Mouse (Mus musculus) spleen, adult 2 months (tissue): Measurements from ENCODE around the gene Synpr. TPM values are rescaled to one million over a fixed set of nuclear protein-coding genes. Genes with fewer than 3 reads are reported as not detected.
"Not testable (repeated sequence)": the region's sequence is repeated elsewhere in the genome, so short reads cannot be mapped to it uniquely, and the experiment has no call there.

Source experiments
- DNase-seq, 2 experiments: peaks; one replicate each; pipeline versions ENCODE4 v3.0.0 to v3.0.0-alpha.2; 2012 to 2021; ENCODE audit warnings: low spot score in 2 of 2, low read depth in 1 of 2
- H3K27ac ChIP-seq: fragments of 200-500 bp; 2 replicates; pipeline ENCODE4 v1.5.1; 2012; ENCODE audit warnings: low read length, inconsistent platforms; ENCODE audit not compliant: insufficient read depth
- H3K27me3 ChIP-seq: fragments of 200-500 bp; 2 replicates; pipeline ENCODE4 v1.6.1; 2012; ENCODE audit warnings: mild to moderate bottlenecking, moderate library complexity, low read length, inconsistent platforms; ENCODE audit not compliant: control insufficient read depth, insufficient read depth
- H3K36me3 ChIP-seq: fragments of 200-500 bp; 2 replicates; pipeline ENCODE4 v1.6.1; 2012; ENCODE audit warnings: mild to moderate bottlenecking, low read length, inconsistent platforms; ENCODE audit not compliant: control insufficient read depth, insufficient read depth
- H3K4me1 ChIP-seq: fragments of 200-500 bp; 2 replicates; pipeline ENCODE4 v1.6.1; 2011; ENCODE audit warnings: inconsistent platforms; ENCODE audit not compliant: control insufficient read depth, insufficient read depth, insufficient read length
- H3K4me3 ChIP-seq: fragments of 200-500 bp; 2 replicates; pipeline ENCODE4 v1.5.1; 2011; ENCODE audit warnings: mild to moderate bottlenecking, inconsistent platforms; ENCODE audit not compliant: insufficient read depth, insufficient read length; ENCODE audit errors: extremely low read depth
- CTCF ChIP-seq: fragments of 200-500 bp; IDR thresholded peaks from 2 replicates; pipeline ENCODE4 v1.5.1; 2011; ENCODE audit warnings: mild to moderate bottlenecking, inconsistent platforms; ENCODE audit not compliant: insufficient read depth, insufficient read length, insufficient replicate concordance; ENCODE audit errors: extremely low read depth
- POLR2A ChIP-seq: fragments of 200-500 bp; IDR thresholded peaks from 2 replicates; pipeline ENCODE4 v1.6.1; 2011; ENCODE audit warnings: low read depth, low read length, inconsistent platforms
- WGBS: fragments of 180-500 bp; shearing (Covaris S2); methylation state at CpG from one replicate; pipeline ENCODE4 v1.1.7; 2018; 5-methylcytosine and 5-hydroxymethylcytosine counted together
- polyA plus RNA-seq: library from polyadenylated mRNA; depleted of rRNA; stranded (reverse); fragments of >200 nt; gene quantifications from 2 replicates; pipeline ENCODE4 v1.2.3, GENCODE M21; 2012; rRNA removed

The Synpr gene
- polyA plus RNA-seq: not detected in 2 replicates

DNA sequence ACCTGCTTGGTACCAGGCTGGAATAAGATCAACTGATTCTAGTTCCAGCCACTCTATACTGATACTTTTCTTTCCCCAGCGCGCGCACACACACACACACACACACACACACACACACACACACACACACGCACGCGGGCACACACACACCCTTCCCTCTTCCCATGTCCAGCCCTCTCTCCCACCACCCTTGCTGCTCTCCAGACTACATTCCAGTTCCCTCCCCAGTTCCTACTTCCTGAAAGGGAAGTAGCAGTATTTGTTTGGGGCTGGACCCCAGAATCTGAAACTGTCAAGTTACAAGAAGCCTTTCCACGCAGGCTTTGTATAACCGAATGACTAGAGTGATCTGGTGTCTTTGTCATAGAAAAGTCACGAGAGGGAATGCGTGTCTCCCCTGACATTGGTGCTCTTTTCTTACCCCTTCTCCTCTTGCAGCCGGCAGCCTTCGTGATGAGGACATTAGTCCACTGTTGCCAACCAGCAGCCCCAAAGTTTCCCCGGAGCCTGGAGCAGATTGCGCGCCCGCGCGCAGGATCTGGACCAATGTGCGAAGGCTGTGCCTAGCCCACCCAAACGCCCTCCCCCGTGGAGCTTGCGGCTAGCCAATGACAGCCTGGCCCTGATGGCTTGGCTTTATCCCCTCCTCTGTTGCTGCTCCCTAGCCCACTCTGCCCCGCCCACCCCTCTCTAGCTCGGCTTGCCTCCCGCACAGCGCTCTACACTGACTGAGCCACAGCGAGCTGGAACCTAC, at the start of gene Synpr:
Gene Synpr, plus strand, starts transcription at position 690 of the 754 bp plus-strand sequence.
- Histone ChIP-seq H3K4me3 (no peak within 1 kb of the TSS), H3K27me3 (no peaks in the 10 kb centered on the region), H3K36me3 (no peaks in the 10 kb centered on the region), H3K27ac (no peak within 1 kb of the TSS), H3K4me1 (no peaks in the 10 kb centered on the region)
- 10% methylated on average over 27 of the region's 27 CpGs for WGBS
- no peak for DNase-seq
- TF ChIP-seq POLR2A (no peak), CTCF (no peak)

DNA sequence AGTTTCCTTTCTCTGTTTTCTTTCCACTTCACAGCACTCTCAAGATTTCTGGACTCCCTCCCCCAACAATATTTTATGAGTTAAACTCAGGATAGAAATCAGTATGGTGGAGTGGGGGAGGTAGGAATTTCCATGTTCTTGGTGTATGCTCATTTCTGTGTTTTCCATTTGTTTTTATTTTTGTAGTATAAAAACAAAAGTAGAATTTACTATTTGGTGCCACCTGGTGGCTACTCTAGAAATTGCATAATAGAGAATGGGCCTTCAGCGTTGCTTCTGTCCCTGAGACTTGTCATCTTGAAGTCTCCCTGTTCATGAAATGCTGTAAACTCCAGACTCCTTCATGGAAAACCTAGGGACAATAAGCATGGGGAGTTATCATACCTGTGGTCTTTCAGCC, 47.7 kb upstream of the Synpr start:
- WGBS: 9% methylated on average over 1 of the region's 1 CpGs
- no peak overlapping the region for H3K27ac ChIP-seq
- TF ChIP-seq POLR2A (no peak), CTCF (no peak)
- H3K4me3 ChIP-seq: no peak overlapping the region
- no peak for DNase-seq
- H3K36me3 ChIP-seq: no peaks in the 10 kb centered on the region
- H3K27me3 ChIP-seq: no peaks in the 10 kb centered on the region
- H3K4me1 ChIP-seq: no peaks in the 10 kb centered on the region

DNA sequence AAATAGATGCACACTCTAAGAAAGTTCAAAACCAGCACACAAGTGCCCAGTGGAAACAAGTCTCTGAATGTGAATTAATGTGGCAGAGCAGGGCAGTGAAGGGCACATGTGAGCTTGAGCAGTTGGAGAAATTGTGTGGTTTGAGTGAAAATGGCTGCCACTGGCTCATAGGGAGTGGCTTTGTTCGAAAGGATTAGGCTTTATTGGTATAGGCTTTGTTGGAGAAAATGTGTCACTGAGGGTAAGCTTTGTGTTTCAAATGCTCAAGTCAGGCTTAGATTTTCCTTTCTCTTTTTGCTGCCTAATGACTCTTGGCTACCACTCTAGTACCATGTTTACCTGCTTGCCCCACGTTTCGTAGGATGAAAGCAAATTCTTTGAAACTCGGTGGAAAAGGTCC, 37.1 kb upstream of the Synpr start:
- DNase-seq: no peak
- Histone ChIP-seq H3K27me3 (no peaks in the 10 kb centered on the region), H3K27ac (no peak overlapping the region), H3K4me1 (no peaks in the 10 kb centered on the region), H3K36me3 (no peaks in the 10 kb centered on the region), H3K4me3 (no peak overlapping the region)
- no peak for TF ChIP-seq POLR2A
- no peak for TF ChIP-seq CTCF
- WGBS: 65% methylated on average over 4 of the region's 4 CpGs

DNA sequence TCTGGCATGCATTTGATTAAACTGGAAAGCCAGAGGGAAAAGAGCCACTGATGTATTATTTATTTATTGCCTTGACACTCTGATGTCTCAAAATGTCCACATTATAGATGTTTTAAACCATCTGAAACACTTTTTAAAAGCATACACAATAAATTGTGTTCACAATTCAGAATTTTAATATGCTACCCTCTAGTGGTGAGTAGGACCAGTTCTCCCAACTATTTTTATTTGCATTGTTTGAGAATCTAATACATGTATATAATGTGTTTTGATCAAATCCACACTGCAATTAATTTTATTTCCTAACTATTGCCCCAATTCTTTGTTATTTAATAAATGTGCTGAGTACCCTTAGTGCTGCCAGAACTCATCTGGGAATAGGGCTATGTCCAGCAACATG, 35.2 kb upstream of the Synpr start:
- Histone ChIP-seq H3K4me3 (no peak overlapping the region), H3K36me3 (no peaks in the 10 kb centered on the region), H3K27ac (no peak overlapping the region), H3K27me3 (no peaks in the 10 kb centered on the region), H3K4me1 (no peaks in the 10 kb centered on the region)
- TF ChIP-seq POLR2A (no peak), CTCF (no peak)
- no peak for DNase-seq

DNA sequence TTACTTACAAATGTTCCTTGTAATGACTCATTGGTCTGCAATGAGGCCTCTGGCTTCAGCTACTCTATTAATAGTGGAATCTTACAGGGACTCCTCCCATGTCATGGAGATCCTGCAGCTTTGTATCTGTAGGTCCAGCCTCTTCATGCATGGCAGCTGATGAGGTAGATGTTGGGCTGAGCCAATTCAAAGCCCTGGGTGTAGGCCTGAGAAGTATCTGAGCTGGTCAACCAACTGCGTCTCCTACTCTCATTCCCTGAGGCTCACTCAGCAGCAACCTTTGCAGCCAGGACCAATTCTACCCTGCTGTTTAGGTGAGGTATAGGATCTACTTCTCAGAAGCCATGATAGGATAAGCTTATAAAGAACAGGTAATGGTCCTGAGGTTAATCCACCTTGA, 32.0 kb upstream of the Synpr start:
- Histone ChIP-seq H3K27ac (no peak overlapping the region), H3K4me1 (no peaks in the 10 kb centered on the region), H3K4me3 (no peak overlapping the region), H3K36me3 (no peaks in the 10 kb centered on the region), H3K27me3 (no peaks in the 10 kb centered on the region)
- no peak for TF ChIP-seq CTCF
- no peak for TF ChIP-seq POLR2A
- WGBS: 88% methylated on average over 1 of the region's 1 CpGs
- DNase-seq: no peak

DNA sequence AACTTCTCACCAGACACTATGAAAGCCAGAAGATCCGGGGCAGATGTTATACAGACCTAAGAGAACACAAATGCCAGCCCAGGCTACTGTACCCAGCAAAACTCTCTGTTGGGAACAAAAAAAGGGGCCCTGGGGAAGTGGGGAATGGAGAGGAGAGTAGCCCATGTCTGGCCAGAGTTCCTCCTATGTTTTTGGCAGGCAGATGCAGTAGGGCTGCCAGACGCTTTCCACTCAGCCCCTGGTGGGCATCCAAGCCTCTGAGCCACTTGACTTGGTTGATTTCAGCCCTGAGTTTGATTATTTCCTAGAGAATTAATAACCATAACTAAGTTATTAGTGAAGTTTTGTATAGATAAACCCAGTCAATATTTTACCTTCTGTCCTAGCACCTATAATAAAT, 29.8 kb upstream of the Synpr start:
- not testable (repeated sequence) for H3K27ac ChIP-seq, DNase-seq, H3K27me3 ChIP-seq, H3K4me3 ChIP-seq, H3K4me1 ChIP-seq, H3K36me3 ChIP-seq
- 77% methylated on average over 2 of the region's 2 CpGs for WGBS

DNA sequence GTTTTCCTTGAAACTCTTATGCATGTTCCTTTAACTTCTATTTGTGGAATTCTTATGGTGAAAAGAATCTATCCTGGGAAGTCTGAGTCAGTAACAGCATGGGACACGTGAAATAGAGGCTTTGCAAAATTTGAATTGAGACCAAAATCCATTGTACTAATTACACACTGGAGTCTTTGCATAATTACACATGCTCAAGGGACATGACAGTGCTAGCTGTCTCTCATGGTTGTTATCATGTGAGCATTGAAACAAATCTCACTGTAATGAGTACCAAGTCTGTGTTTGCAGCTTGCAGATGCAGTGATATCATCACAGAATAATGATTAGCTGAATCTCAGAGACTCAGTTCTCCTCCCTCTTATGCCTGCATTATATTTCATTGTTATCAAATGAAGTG, 22.2 kb upstream of the Synpr start:
- no peak for DNase-seq
- Histone ChIP-seq H3K4me3 (no peak overlapping the region), H3K4me1 (no peaks in the 10 kb centered on the region), H3K36me3 (no peaks in the 10 kb centered on the region), H3K27me3 (no peaks in the 10 kb centered on the region), H3K27ac (no peak overlapping the region)
- 38% methylated on average over 1 of the region's 1 CpGs for WGBS
- TF ChIP-seq CTCF (no peak), POLR2A (no peak)
